Mouse (Mus musculus) ES-E14 (cell line): ENCODE measurements around the gene Gabpb2.

Source experiments
- CHD2 ChIP-seq: IDR thresholded peaks from 2 replicates; pipeline ENCODE4 v1.6.1; 2014; ENCODE audit warnings: mild to moderate bottlenecking, low read depth, low read length, inconsistent platforms
- HCFC1 ChIP-seq: IDR thresholded peaks from 2 replicates; pipeline ENCODE4 v1.6.1; 2012; ENCODE audit warnings: low read length, inconsistent platforms, borderline replicate concordance; ENCODE audit not compliant: insufficient read depth
- ZC3H11A ChIP-seq: IDR thresholded peaks from 2 replicates; pipeline ENCODE4 v1.6.1; 2012; ENCODE audit warnings: low read depth, mild to moderate bottlenecking, inconsistent platforms, low read length, borderline replicate concordance
- ZNF384 ChIP-seq: IDR thresholded peaks from 2 replicates; pipeline ENCODE4 v1.6.1; 2012; ENCODE audit warnings: low read depth, low read length, inconsistent platforms

GRCm38 (mm10) chr3:95161618-95162344 lies 55.9 kb downstream of the Gabpb2 start:
- TF ChIP-seq CHD2 (no peak), HCFC1 (no peak), ZC3H11A (no peak), ZNF384 (no peak)
